Mouse (Mus musculus) cortical plate, adult 2 months (tissue): ENCODE data around the gene 1700037H04Rik.

Source experiments
- CTCF ChIP-seq: fragments of 200-500 bp; IDR thresholded peaks from 2 replicates; pipeline ENCODE4 v1.5.1; 2011; ENCODE audit warnings: mild to moderate bottlenecking, control low read depth, low read length; ENCODE audit not compliant: insufficient read depth; ENCODE audit errors: extremely low read depth
- POLR2A ChIP-seq: fragments of 200-500 bp; IDR thresholded peaks from 2 replicates; pipeline ENCODE4 v1.6.1; 2011; ENCODE audit warnings: mild to moderate bottlenecking, low read length, control low read depth; ENCODE audit not compliant: insufficient read depth; ENCODE audit errors: extremely low read depth

DNA sequence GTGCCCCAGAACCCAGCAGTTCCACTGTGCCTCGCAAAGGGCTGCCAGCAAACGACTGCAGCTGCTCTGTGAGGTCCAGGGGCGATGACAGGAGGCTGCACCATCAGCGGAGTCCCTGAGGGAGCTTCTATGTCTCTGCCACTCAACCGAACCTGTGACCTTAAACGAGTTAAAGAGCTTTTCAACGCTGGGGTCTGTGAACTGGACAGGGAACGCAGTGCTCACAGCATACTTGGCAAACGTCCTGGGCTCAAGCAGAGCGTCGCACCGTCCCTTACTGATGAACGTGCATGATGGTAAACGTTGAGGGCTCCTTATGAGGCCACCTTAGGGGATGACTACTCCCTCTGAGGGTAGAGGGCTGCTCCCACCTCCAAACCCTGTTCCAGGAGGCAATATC lies 26.5 kb upstream of the 1700037H04Rik start:
- TF ChIP-seq CTCF (no peak), POLR2A (no peak)
